Mouse (Mus musculus) urinary bladder, adult 2 months (tissue): ENCODE data around the gene Neurog1. TPM values are rescaled to one million over a fixed set of nuclear protein-coding genes. Genes with fewer than 3 reads are reported as not detected.

Source experiments
- DNase-seq: peaks from one replicate; pipeline ENCODE4 v3.0.0; 2022; ENCODE audit warnings: low spot score
- polyA plus RNA-seq: library from polyadenylated mRNA; depleted of rRNA; stranded (reverse); fragments of >200 nt; gene quantifications from 2 replicates; pipeline ENCODE4 v1.2.3, GENCODE M21; 2012; rRNA removed

The Neurog1 gene
- polyA plus RNA-seq: not detected in 2 replicates

GRCm38 (mm10) chr13:56251924-56252619 lies at the start of gene Neurog1:
Gene Neurog1 (minus strand): TSS chr13:56252163.
- no peak for DNase-seq

GRCm38 (mm10) chr13:56299336-56299735 lies 47.4 kb upstream of the Neurog1 start:
- DNase-seq: no peak

GRCm38 (mm10) chr13:56296659-56297020 lies 44.7 kb upstream of the Neurog1 start:
- no peak for DNase-seq

DNA sequence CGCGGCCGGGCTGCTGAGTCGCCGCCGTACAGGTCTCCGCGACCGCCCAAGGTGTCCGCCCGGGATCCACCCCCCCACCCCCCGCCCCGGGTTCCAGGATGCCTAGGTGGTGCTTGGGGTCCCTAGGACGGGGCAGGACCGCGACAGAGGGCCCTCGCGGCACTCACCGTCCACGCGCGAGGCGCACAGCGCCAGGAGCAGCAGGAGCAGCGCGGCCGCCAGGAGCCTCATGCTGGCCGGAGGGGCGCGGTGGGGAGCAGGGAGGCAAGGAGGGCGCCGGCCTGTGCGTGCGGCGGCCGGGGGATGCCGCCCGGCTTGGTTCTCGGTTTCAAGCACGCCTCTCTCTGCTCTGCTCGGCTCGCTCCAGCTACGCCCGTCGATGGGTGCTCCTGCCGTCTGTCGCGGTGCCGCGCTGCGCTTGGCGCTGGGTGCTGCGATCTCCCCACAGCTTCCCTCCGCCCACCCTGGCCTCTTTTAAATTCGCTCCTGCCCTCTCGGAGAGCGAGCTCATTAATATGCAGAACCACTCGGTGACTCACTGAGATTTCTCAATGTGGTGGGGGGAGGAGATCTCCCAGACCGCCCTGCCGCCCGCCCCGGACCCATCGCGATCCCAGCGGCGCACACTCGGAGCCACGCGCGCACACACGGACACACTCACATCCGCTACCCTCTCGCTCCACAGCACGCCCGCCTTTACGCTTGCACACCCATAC lies 44.1 kb upstream of the Neurog1 start, which contains the start of gene Cxcl14:
Gene Cxcl14 (minus strand): TSS at position 609 of the 716 bp plus-strand sequence.
- peak; percentile 23 for DNase-seq

GRCm38 (mm10) chr13:56295586-56295942 lies 43.6 kb upstream of the Neurog1 start:
- DNase-seq: no peak

- no peak for DNase-seq
These were observed 42.9 kb upstream of the Neurog1 start for GRCm38 (mm10) chr13:56294908-56295307.

DNA sequence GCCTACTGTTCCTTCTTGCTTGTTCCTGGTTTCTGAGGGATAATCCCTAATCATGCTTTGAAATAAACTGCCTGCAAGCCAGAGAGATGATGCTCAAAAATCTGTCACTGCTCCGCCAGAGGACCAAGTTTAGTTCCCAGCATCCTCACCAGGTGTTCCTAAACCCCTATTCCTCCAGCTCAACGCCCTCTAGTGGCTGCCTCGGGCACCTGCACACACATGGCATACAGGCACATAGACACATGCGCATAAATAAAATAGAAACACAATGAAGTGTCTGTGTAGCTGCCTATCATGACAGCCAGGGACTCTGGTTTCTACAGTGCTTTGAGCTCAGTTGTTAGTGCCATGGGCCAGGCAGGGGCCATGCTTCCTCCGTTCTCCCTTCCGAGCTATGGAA lies 38.0 kb upstream of the Neurog1 start:
- no peak for DNase-seq

DNA sequence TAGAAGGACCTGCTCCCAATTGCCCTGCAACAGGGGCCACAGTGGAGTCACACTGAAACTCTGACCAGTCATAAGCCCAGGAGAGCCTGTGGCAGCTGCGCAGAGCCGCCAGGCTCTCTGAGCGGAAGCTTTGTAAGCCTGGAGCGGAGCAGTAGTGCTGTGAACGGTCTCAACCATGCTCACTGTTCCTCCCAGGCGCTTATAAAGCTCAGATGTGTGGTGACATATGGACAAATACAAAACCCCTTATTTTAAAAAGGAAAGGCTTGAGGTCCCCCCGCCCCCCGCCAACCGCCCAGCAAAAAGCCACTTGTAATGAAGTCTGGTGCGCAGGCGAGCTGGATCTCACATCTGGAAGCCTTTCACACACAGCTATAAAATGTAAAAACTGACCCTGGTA lies 37.3 kb upstream of the Neurog1 start:
- DNase-seq: no peak

DNA sequence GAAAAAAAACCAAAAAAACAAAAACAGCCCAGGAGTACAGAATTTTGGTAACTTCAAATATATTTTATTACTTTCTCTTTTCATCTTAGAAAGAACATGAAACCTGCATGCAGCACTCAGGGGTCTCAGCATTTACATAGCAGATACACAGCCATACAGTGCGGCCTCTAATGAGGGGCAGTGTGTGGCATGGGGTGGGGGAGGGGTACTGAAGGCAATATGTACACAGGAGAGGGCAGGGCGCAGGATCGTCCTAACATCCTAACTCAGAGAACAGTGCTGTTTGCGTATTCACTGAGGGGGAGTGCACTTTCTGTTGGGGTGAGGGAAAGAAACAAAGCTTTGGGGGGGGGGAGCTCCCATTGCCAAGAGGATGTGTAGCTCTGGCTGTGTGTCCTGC lies 36.6 kb upstream of the Neurog1 start:
- DNase-seq: no peak

DNA sequence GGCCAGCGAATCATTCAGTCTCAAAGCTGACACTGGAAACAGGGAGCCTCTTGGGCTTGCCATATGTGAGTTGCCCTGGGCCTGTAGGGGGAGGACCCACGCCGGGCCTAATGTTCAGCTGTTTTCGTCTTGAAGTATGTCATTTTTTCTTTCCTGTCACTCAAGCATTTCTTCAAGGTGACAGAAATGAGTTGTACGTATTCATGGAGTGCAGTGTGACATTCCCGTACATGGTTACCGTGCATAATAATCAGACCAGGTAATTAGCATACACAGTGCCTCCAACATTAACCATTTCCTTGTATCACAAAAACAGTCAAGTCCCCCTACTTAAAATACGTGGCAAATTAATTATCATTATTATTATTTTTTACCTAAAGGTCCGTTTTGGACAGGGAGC lies 35.1 kb upstream of the Neurog1 start:
- DNase-seq: no peak

GRCm38 (mm10) chr13:56283321-56283720 lies 31.4 kb upstream of the Neurog1 start:
- no peak for DNase-seq

GRCm38 (mm10) chr13:56280356-56280755 lies 28.4 kb upstream of the Neurog1 start:
- DNase-seq: no peak

- DNase-seq: peak; percentile 75
These were observed 27.5 kb upstream of the Neurog1 start for GRCm38 (mm10) chr13:56279439-56279838.

DNA sequence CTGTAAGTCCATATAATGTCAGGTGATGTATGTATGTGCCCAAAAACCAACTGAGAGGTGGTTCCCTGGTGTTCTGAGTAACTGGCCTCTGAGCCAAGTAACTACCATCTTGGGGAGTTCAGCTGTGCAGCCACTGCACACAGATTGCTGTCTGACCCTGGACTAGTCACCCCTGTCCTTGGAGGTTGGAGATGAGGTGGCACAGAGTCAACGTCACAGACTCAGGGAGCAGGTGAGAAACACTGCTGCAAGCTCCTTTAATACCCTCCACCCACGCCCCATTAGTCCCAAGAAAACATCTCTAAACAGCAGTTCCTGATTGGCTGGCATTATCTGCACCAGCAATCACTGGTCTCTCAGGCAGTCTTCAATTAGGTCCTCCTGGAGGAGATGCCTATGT lies 23.2 kb upstream of the Neurog1 start:
- DNase-seq: no peak

- DNase-seq: no peak
These were observed 18.2 kb upstream of the Neurog1 start for GRCm38 (mm10) chr13:56270124-56270523.

GRCm38 (mm10) chr13:56267396-56267795 lies 15.4 kb upstream of the Neurog1 start:
- no peak for DNase-seq

DNA sequence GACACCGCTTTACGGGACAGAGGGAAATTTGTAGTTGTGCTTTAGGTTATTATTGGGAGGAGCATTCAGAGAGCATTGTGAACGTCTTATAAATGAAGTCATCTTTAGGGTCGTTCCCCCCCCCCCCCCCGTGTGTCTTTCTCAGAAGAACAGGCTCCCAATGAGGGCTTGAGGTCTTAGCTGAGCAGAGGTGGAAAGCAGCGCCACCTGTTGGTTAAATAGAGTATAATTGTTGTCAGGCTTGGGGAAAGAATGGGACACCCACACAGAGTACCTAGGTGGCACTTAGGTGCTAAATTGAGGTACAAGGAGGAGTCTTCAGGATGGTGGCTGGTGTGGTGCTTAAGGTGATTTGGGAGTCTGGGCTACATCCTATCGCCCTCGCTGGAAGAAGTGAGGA lies 14.5 kb upstream of the Neurog1 start:
- DNase-seq: no peak

- DNase-seq: no peak
These were observed 13.7 kb upstream of the Neurog1 start for GRCm38 (mm10) chr13:56265661-56266060.

DNA sequence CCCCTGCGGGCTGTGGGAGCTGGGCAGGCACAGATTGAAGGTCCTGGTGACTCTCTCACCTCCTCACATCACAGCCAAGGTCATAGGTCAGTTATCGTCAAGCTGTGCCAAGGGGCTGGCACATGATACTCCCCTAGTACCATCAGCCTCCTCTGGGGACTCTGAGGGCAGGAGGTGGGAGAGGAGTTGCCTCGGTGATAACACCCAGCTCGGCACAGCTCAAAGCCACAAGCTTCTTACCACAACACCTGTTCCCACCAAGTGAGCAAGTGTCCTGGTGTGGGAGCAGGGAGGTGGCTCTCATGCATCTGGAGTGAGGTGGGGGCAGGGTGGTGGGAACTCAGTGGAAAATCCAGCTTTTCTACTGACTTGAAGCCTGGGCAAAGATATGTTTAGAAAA lies 10.3 kb upstream of the Neurog1 start:
- DNase-seq: no peak

- DNase-seq: no peak
These were observed 8.4 kb upstream of the Neurog1 start for GRCm38 (mm10) chr13:56260344-56260780.

DNA sequence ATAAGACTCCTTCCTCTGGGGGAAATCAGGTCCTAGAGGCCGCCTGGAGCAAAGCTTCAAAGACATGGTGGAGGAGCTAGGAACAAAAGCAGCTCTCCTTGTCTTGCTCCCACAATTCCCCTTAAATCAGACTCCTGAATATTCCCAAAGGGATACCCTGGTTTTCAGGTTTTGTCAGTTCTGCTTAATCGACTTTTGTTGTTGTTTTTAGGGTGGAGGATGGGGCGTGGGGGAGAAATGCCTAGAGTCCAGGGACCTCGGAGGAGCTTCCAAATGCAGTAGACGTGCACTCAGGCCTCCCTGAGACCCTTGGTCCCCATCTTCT lies 7.9 kb upstream of the Neurog1 start:
- no peak for DNase-seq

DNA sequence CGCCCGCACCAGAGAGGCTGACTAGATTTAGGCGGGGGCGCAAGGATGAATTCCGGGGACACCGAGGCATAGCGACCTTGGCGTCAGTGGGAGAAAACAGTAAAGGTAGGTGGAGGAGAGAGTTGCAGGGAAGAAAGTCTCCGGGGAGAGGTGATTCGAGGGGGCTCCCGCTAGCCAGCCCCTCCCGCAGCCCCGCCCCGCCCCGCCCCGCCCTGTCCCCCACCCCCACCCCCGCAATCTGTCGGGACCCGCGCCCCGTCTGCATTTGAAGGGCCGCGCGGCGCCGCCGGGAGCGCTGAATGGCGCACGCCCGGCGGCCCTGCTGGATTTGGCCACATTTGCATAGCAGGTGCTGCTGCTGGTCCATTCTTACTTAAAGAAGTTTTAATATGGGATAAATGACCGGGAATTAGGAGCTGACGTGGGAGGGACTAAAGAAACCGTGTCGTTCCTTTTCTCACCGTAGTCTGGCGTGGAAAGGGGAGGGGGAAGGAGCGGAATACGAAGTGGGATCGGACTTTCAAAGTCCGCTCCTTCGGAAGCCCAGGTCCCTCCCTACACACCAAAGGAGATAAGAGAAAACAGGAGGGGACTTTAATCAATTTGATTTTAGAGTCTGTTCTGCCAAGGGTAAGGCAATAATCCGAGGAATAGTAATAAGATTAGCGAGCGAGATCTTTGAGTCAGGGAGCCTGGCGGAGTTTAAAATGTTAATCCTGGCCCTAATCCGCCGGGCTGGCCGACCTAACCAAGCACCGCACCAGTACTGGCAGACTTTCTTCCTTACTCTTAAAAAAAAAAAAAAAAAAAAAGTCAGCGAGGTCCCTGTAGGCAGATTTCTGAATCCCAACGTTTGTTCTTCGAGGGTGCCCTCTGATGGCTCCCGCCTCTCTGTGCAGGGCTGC lies 7.3 kb upstream of the Neurog1 start:
- no peak for DNase-seq
